Mouse (Mus musculus) kidney, embryonic 16.5 days (tissue): ENCODE data around the gene Cltb. TPM values are rescaled to one million over a fixed set of nuclear protein-coding genes. Genes with fewer than 3 reads are reported as not detected.
A peak's percentile ranks its signal among the peaks of the same experiment; 100 is the strongest.

Experiments used
- ATAC-seq: fragments of 200-750 bp; cut with Nextera tagmentation; 2 replicates; pipeline ENCODE4 v1.8.0; 2017; ENCODE audit warnings: moderate TSS enrichment; ENCODE audit not compliant: low FRiP score, low TSS enrichment
- H3K27ac ChIP-seq: fragments of 300-500 bp; sonication (generic); 2 replicates; pipeline ENCODE4 v1.5.1; 2014; ENCODE audit warnings: low read length
- H3K27me3 ChIP-seq: fragments of 300-500 bp; sonication (generic); 2 replicates; pipeline ENCODE4 v1.6.1; 2014; ENCODE audit warnings: low read length, control low read depth, mixed read lengths; ENCODE audit not compliant: insufficient read depth
- H3K36me3 ChIP-seq: fragments of 300-500 bp; sonication (generic); 2 replicates; pipeline ENCODE4 v1.6.1; 2014; ENCODE audit warnings: low read length, control low read depth, mixed read lengths; ENCODE audit not compliant: insufficient read depth
- H3K4me1 ChIP-seq: fragments of 300-500 bp; sonication (generic); 2 replicates; pipeline ENCODE4 v1.6.1; 2014; ENCODE audit warnings: low read length, control low read depth, mixed read lengths; ENCODE audit not compliant: insufficient read depth
- H3K4me2 ChIP-seq: fragments of 300-500 bp; sonication (generic); replicated peaks from 2 replicates; pipeline ENCODE4 v1.6.1; 2014; ENCODE audit warnings: low read depth, low read length
- H3K4me3 ChIP-seq: fragments of 300-500 bp; sonication (generic); 2 replicates; pipeline ENCODE4 v1.5.1; 2014; ENCODE audit warnings: mild to moderate bottlenecking, low read length
- H3K9ac ChIP-seq: fragments of 300-500 bp; sonication (generic); replicated peaks from 2 replicates; pipeline ENCODE4 v1.6.1; 2014; ENCODE audit warnings: low read length
- H3K9me3 ChIP-seq: fragments of 300-500 bp; sonication (generic); 2 replicates; pipeline ENCODE4 v1.6.1; 2016; ENCODE audit warnings: low read length, control low read depth
- WGBS: fragments of 180-500 bp; shearing (Covaris S2); extraction: QIAGEN DNeasy Blood & Tissue Kit; methylation state at CpG from one replicate; pipeline ENCODE4 v1.1.7; 2014; 5-methylcytosine and 5-hydroxymethylcytosine counted together
- polyA plus RNA-seq: library from polyadenylated mRNA; unstranded; fragments of >200 nt; fragmentation: Nextera tagmentation; extraction: Ambion mirVana; gene quantifications from 2 replicates; pipeline ENCODE4 v1.2.1, GENCODE M21; 2015

Gene Cltb
- polyA plus RNA-seq, 1 experiment from 2014 or later = 45.2 TPM

DNA sequence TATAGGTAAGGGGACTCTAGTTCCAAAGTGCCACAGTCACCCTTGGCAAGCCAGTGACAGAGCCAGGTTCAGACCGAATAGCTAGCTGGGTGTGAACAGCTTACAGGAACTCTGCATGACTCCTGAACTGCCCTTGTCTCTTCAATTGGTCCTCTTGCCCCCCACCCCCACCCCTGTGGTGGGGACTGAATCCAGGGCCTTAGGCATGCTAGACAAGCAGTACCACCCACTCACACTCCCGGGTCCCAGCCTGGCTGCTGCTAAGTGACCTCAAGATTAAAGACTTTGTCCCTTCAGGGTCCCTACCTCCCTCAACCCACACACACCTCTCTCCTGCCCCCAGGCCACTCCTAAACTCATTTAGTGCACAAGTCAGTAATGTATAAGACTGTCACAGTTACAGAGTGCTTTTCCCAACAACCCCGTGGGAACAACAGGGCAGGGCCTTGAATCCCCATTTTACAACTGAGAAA is 8.5 kb downstream of the Cltb start:
- H3K27ac ChIP-seq = no peak overlapping the region

GRCm38 (mm10) chr13:54598622-54599143 is 12.5 kb downstream of the Cltb start:
- Histone ChIP-seq H3K27ac (no peak overlapping the region), H3K4me1 (no peaks in the 10 kb centered on the region), H3K36me3 (peaks cover 15% of the 10 kb centered on the region; the same call in 1 of the 2 replicates), H3K9ac (no peak overlapping the region), H3K27me3 (no peaks in the 10 kb centered on the region), H3K4me3 (no peak overlapping the region), H3K4me2 (no peak overlapping the region), H3K9me3 (no peaks in the 10 kb centered on the region)
- ATAC-seq = no peak
- 85% methylated on average over 12 of the region's 12 CpGs for WGBS

More for the DNA sequence above, 8.5 kb downstream of the Cltb start:
- Histone ChIP-seq H3K9ac (no peak overlapping the region; the same call in 1 of the 2 replicates), H3K4me2 (no peak overlapping the region), H3K27me3 (no peaks in the 10 kb centered on the region), H3K9me3 (no peaks in the 10 kb centered on the region), H3K4me1 (no peaks in the 10 kb centered on the region), H3K36me3 (peaks cover 28% of the 10 kb centered on the region; the same call in 1 of the 2 replicates), H3K4me3 (no peak overlapping the region)
- no peak for ATAC-seq
- WGBS = 16% methylated on average over 3 of the region's 3 CpGs

- Histone ChIP-seq H3K36me3 (peaks cover 15% of the 10 kb centered on the region; the same call in 1 of the 2 replicates), H3K27ac (no peak overlapping the region), H3K4me1 (peaks cover 1% of the 10 kb centered on the region; the same call in 1 of the 2 replicates), H3K4me3 (no peak overlapping the region), H3K4me2 (no peak overlapping the region), H3K9me3 (no peaks in the 10 kb centered on the region), H3K9ac (no peak overlapping the region), H3K27me3 (no peaks in the 10 kb centered on the region)
- WGBS = 59% methylated on average over 5 of the region's 5 CpGs
- no peak for ATAC-seq
Measured at GRCm38 (mm10) chr13:54596870-54597269, 14.3 kb downstream of the Cltb start.

GRCm38 (mm10) chr13:54596107-54596690 is 14.9 kb downstream of the Cltb start:
- 83% methylated on average over 8 of the region's 8 CpGs for WGBS
- Histone ChIP-seq H3K27ac (no peak overlapping the region), H3K4me3 (no peak overlapping the region), H3K36me3 (peaks cover 14% of the 10 kb centered on the region; the same call in 1 of the 2 replicates), H3K27me3 (no peaks in the 10 kb centered on the region), H3K4me1 (peaks cover 8% of the 10 kb centered on the region), H3K9me3 (no peaks in the 10 kb centered on the region), H3K4me2 (no peak overlapping the region), H3K9ac (no peak overlapping the region)
- ATAC-seq = no peak

GRCm38 (mm10) chr13:54593617-54594016 is 17.5 kb downstream of the Cltb start:
- no peak overlapping the region for H3K4me2 ChIP-seq
- H3K27ac ChIP-seq = no peak overlapping the region
- ATAC-seq = no peak
- H3K4me3 ChIP-seq = no peak overlapping the region
- WGBS = 85% methylated on average over 11 of the region's 11 CpGs
- H3K4me1 ChIP-seq = peaks cover 19% of the 10 kb centered on the region
- no peaks in the 10 kb centered on the region for H3K27me3 ChIP-seq
- no peak overlapping the region for H3K9ac ChIP-seq
- H3K9me3 ChIP-seq = no peaks in the 10 kb centered on the region
- peaks cover 5% of the 10 kb centered on the region; the same call in 1 of the 2 replicates for H3K36me3 ChIP-seq

DNA sequence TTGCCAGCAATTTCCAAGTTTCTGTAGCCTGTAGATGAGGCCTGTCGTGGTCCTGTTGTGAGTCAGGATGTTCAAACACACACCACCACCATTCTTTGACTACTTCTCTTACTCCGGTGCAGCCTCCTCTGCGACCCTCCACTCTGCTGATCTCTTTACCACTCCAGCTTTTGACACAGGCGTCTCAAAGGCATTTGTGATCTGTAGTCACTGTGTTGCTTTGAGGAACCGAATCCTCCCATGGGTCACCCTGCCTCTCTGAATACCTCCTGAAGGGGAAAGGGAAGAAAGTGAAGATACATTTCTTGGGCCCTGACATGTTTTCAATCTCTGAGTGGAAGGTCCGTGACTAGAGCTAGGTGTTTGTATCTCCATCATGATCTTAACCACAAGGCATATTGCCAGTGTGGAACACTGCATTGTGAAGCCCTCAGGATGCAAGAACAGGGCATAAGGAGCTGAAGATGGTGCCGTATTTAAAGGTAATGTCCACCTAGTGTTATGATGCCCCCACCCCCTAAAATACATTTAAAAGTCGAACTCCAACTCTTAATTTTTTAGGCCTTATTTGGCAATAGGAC is 19.3 kb downstream of the Cltb start:
- Histone ChIP-seq H3K27ac (no peak overlapping the region), H3K4me1 (peaks cover 20% of the 10 kb centered on the region), H3K4me2 (no peak overlapping the region), H3K27me3 (no peaks in the 10 kb centered on the region), H3K36me3 (peaks cover 11% of the 10 kb centered on the region), H3K4me3 (no peak overlapping the region), H3K9me3 (no peaks in the 10 kb centered on the region), H3K9ac (no peak overlapping the region)
- ATAC-seq = no peak
- WGBS = 95% methylated on average over 8 of the region's 8 CpGs

DNA sequence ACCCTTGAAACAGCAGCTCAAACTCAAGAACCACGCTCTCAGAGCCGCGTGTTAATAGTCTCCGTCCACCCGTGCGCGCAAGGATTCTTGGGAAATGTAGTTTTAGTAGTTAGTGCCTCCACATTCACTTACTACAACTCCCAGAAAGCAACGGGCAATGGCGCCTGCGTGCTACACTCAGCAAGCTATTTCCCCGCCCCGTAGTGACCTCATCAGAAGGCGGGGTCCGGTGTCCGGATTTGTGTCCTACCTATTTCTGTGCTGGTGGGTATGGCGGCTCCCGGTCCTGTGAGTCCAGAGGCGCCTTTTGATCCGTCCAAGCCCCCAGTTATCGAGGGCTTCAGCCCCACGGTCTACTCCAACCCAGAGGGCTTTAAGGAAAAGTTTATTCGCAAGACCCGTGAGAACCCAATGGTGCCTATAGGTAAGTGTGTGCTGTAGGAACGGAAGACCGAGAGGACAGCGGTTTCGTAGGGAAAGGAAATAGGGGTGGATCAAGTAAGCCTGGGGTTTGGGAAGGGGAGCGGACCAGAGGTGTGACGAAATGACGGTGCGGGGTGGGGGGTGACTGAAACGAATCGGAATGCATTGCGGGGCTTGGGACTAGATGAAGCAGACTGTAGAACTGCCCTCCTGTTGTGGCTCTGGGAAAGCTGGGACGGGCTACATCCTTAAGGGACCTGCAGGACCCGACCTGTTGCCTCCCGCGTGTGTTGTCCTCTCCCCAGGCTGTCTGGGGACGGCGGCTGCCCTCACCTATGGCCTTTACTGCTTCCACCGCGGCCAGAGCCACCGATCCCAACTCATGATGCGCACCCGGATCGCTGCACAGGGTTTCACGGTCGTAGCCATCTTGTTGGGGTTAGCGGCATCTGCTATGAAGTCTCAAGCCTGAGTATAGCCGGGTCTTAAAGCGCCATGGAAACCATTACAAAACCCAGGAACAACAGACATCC is 20.9 kb downstream of the Cltb start, which contains the start of the genes Nop16 and Higd2a:
TSS of gene Nop16 (minus strand) at position 95 of the 956 bp plus-strand sequence.
TSS of gene Higd2a (plus strand) at position 212 of the 956 bp plus-strand sequence.
- peak within 1 kb of the TSS; percentile 82 for H3K4me2 ChIP-seq
- H3K27ac ChIP-seq = peak within 1 kb of the TSS; percentile 91
- WGBS = under 1% methylated on average over 51 of the region's 51 CpGs
- peak within 1 kb of the TSS; percentile 95 for H3K9ac ChIP-seq
- H3K27me3 ChIP-seq = no peaks in the 10 kb centered on the region
- H3K4me1 ChIP-seq = peaks cover 20% of the 10 kb centered on the region
- peak within 1 kb of the TSS; percentile 98 for H3K4me3 ChIP-seq
- peak; percentile 97 for ATAC-seq
- H3K9me3 ChIP-seq = no peaks in the 10 kb centered on the region
- H3K36me3 ChIP-seq = peaks cover 20% of the 10 kb centered on the region

DNA sequence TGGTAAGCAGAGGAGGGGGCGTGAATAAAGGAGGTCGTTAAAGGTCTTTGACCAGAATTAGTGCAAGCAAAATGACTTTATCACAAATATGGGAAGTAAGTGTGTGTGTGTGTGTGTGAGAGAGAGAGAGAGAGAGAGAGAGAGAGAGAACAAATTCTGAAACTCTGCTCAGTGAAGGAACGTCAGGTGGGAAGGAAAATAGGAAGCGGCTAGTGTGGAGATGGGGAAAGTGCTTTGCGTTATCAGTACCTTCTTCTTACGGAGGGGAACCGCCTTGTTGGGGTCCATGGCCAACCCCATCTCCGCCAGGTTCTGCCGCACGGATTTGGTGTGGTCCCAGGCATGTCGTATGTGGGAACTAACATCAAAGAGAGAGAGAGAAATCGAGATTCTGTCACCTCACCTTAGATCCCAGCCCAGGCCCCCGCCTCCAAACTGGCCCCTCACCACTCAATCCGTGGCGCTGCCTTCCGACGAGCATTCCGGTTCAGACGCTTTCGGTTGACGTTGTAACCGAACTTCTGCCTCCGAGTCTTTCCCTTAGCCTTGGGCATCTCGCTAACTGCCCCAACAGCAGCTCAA is 21.6 kb downstream of the Cltb start:
- Histone ChIP-seq H3K4me3 (peak overlapping the region; percentile 98), H3K9me3 (no peaks in the 10 kb centered on the region), H3K36me3 (peaks cover 25% of the 10 kb centered on the region), H3K27ac (peak overlapping the region; percentile 34), H3K4me1 (peaks cover 20% of the 10 kb centered on the region), H3K9ac (peak overlapping the region; percentile 95), H3K27me3 (no peaks in the 10 kb centered on the region), H3K4me2 (peak overlapping the region; percentile 66)
- ATAC-seq = peak; percentile 29
- 1% methylated on average over 24 of the region's 24 CpGs for WGBS

- Histone ChIP-seq H3K4me2 (no peak overlapping the region), H3K9me3 (no peaks in the 10 kb centered on the region), H3K4me1 (peaks cover 8% of the 10 kb centered on the region), H3K4me3 (no peak overlapping the region), H3K9ac (no peak overlapping the region), H3K27me3 (no peaks in the 10 kb centered on the region), H3K36me3 (peaks cover 47% of the 10 kb centered on the region), H3K27ac (no peak overlapping the region)
- no peak for ATAC-seq
- WGBS = 79% methylated on average over 11 of the region's 11 CpGs
Measured at GRCm38 (mm10) chr13:54585831-54586230, 25.3 kb downstream of the Cltb start.
